ENCODE assay signal across 27 mouse cellular contexts in genomic region chrX:99275536-99275935, GRCm38 (mm10).
A peak's percentile ranks its signal among the peaks of the same experiment; 100 is the strongest.
DNase-seq lines count a peak whose midpoint lies in the region; TF ChIP-seq lines count a peak whose summit lies in the region.
"Had no signal": no experiment of that assay in that cellular context is flagged by ENCODE, and none has a peak within 500 bp of the region (broad histone marks: within the 10 kb centered on the region; RNA-seq: fewer than 3 reads in every experiment).

No protein-coding gene starts in this region.

- no peaks in the 10 kb centered on the region for H3K27me3 ChIP-seq in kidney, adult 2 months (replicated peaks; ENCODE audit: control insufficient read depth, insufficient read depth, low read length)

- 37% methylated on average over 5 of the region's 5 CpGs for WGBS in kidney, adult 2 months

- H3K36me3 ChIP-seq in kidney, adult 2 months (ENCODE audit: control insufficient read depth, insufficient read depth, low read length): no peaks in the 10 kb centered on the region
- H3K36me3 ChIP-seq: embryonic facial prominence, embryonic 10.5 days; embryonic facial prominence, embryonic 15.5 days; forebrain, embryonic 12.5 days; heart, embryonic 10.5 days; heart, embryonic 15.5 days; hindbrain, embryonic 12.5 days; limb, embryonic 12.5 days; liver, embryonic 15.5 days; midbrain, embryonic 10.5 days; midbrain, embryonic 15.5 days; neural tube, embryonic 15.5 days had no signal

- H3K4me1 ChIP-seq in kidney, adult 2 months (ENCODE audit: control insufficient read depth, insufficient read depth, low read length): no peaks in the 10 kb centered on the region
- H3K4me1 ChIP-seq: embryonic facial prominence, embryonic 15.5 days; forebrain, embryonic 12.5 days; liver, embryonic 15.5 days; midbrain, embryonic 15.5 days; neural tube, embryonic 15.5 days had no signal

- no peak for TF ChIP-seq POLR2A in kidney, adult 2 months (IDR thresholded peaks at IDR 0.05; ENCODE audit: low read depth, low read length)

- no peak overlapping the region for H3K27ac ChIP-seq in kidney, adult 2 months (ENCODE audit: insufficient read depth, low read depth, low read length)
- H3K27ac ChIP-seq: embryonic facial prominence, embryonic 10.5 days; embryonic facial prominence, embryonic 15.5 days; forebrain, embryonic 12.5 days; heart, embryonic 10.5 days; heart, embryonic 15.5 days; hindbrain, embryonic 12.5 days; left cerebral cortex, adult 2 months; limb, embryonic 12.5 days; liver, embryonic 15.5 days; midbrain, embryonic 10.5 days; midbrain, embryonic 15.5 days; neural tube, embryonic 15.5 days had no signal

- DNase-seq in kidney, adult 2 months: peak; percentile 39
- DNase-seq in kidney, adult 11 months: no peak
- DNase-seq in kidney, postnatal 36 days: peak; percentile 15 to 38
- DNase-seq in kidney, adult 8-10 months: no peak
- DNase-seq in adipocyte (ENCODE audit: low spot score): peak; percentile 20
- peak; percentile 49 for DNase-seq in adrenal gland, postnatal 25 days
- DNase-seq in frontal cortex, postnatal 25 days (ENCODE audit: low spot score in 2 of 2): no peak
- DNase-seq: cerebellum, adult 8-10 months; cerebellum, postnatal 25 days; forebrain, postnatal 0 days; gastrocnemius, postnatal 14 days; heart, postnatal 36 days; retina, postnatal 1 day; right cerebral cortex, postnatal 14 days; thymus, postnatal 4 days had no signal

- no peak overlapping the region for H3K4me3 ChIP-seq in kidney, adult 2 months (ENCODE audit: insufficient read depth, low read depth, low read length)
- H3K4me3 ChIP-seq: embryonic facial prominence, embryonic 10.5 days; embryonic facial prominence, embryonic 15.5 days; forebrain, embryonic 12.5 days; heart, embryonic 10.5 days; heart, embryonic 15.5 days; hindbrain, embryonic 12.5 days; left cerebral cortex, adult 2 months; limb, embryonic 12.5 days; liver, embryonic 15.5 days; midbrain, embryonic 10.5 days; midbrain, embryonic 15.5 days; neural tube, embryonic 15.5 days had no signal

- no peak for TF ChIP-seq CTCF in kidney, adult 2 months (conservative IDR thresholded peaks at IDR 0.05; ENCODE audit: insufficient read depth, insufficient read length, low read depth, low read length)

Comparison
In these comparisons a context has a peak if more than half of its experiments do, and no peak if none do; other contexts are left out.
1. DNase-seq: peak in kidney, adult 2 months (single experiment), kidney, postnatal 36 days (2 of 2), adipocyte (single experiment) and adrenal gland, postnatal 25 days (single experiment); none in kidney, adult 11 months (single experiment), kidney, adult 8-10 months (0 of 2) and frontal cortex, postnatal 25 days (0 of 2).